Mouse (Mus musculus) heart, embryonic 13.5 days (tissue): Measurements from ENCODE around the gene Pkd2. TPM values are rescaled to one million over a fixed set of nuclear protein-coding genes. Genes with fewer than 3 reads are reported as not detected.
"Not testable (repeated sequence)": the region's sequence is repeated elsewhere in the genome, so short reads cannot be mapped to it uniquely, and the experiment has no call there.

ENCODE experiments used
- ATAC-seq: fragments of 200-750 bp; cut with Nextera tagmentation; 2 replicates; pipeline ENCODE4 v1.8.0; 2017; ENCODE audit warnings: moderate TSS enrichment; ENCODE audit not compliant: insufficient number of reproducible peaks, low FRiP score, low TSS enrichment; ENCODE audit errors: extremely low read depth
- H3K27ac ChIP-seq: fragments of 300-500 bp; sonication (generic); replicated peaks from 2 replicates; pipeline ENCODE4 v1.5.1; 2015; ENCODE audit warnings: moderate library complexity, mild to moderate bottlenecking, inconsistent platforms
- H3K27me3 ChIP-seq: fragments of 300-500 bp; sonication (generic); replicated peaks from 2 replicates; pipeline ENCODE4 v1.6.1; 2015; ENCODE audit warnings: mild to moderate bottlenecking, inconsistent platforms
- H3K36me3 ChIP-seq: fragments of 300-500 bp; sonication (generic); 2 replicates; pipeline ENCODE4 v1.6.1; 2015; ENCODE audit warnings: mild to moderate bottlenecking, inconsistent platforms
- H3K4me1 ChIP-seq: fragments of 300-500 bp; sonication (generic); 2 replicates; pipeline ENCODE4 v1.6.1; 2015; ENCODE audit warnings: inconsistent platforms
- H3K4me2 ChIP-seq: fragments of 300-500 bp; sonication (generic); 2 replicates; pipeline ENCODE4 v1.6.1; 2015; ENCODE audit warnings: inconsistent platforms, mild to moderate bottlenecking, moderate library complexity
- H3K4me3 ChIP-seq: fragments of 300-500 bp; sonication (generic); 2 replicates; pipeline ENCODE4 v1.5.1; 2015; ENCODE audit warnings: moderate library complexity, mild to moderate bottlenecking, inconsistent platforms
- H3K9ac ChIP-seq: fragments of 300-500 bp; sonication (generic); 2 replicates; pipeline ENCODE4 v1.6.1; 2015; ENCODE audit warnings: inconsistent platforms, mild to moderate bottlenecking, moderate library complexity
- H3K9me3 ChIP-seq: fragments of 300-500 bp; sonication (generic); 2 replicates; pipeline ENCODE4 v1.6.1; 2016; ENCODE audit warnings: inconsistent platforms
- WGBS: fragments of 180-500 bp; shearing (Covaris S2); methylation state at CpG from one replicate; pipeline ENCODE4 v1.1.7; 2015; ENCODE audit warnings: mixed read lengths; 5-methylcytosine and 5-hydroxymethylcytosine counted together
- polyA plus RNA-seq: library from polyadenylated mRNA; unstranded; fragments of >200 nt; fragmentation: Nextera tagmentation; extraction: Ambion mirVana; gene quantifications from 2 replicates; pipeline ENCODE4 v1.2.1, GENCODE M21; 2015

Pkd2 gene
- polyA plus RNA-seq, 1 experiment from 2014 or later: 7.9 TPM

GRCm38 (mm10) chr5:104442396-104442795 lies 16.9 kb upstream of the Pkd2 start:
- Histone ChIP-seq H3K4me2 (no peak overlapping the region), H3K36me3 (no peaks in the 10 kb centered on the region), H3K4me3 (no peak overlapping the region), H3K27me3 (peaks cover 2% of the 10 kb centered on the region; the same call in 1 of the 2 replicates), H3K4me1 (no peaks in the 10 kb centered on the region), H3K9me3 (no peaks in the 10 kb centered on the region), H3K27ac (no peak overlapping the region), H3K9ac (no peak overlapping the region)
- WGBS: 66% methylated on average over 6 of the region's 6 CpGs
- no peak for ATAC-seq

GRCm38 (mm10) chr5:104442850-104443249 lies 16.4 kb upstream of the Pkd2 start:
- Histone ChIP-seq H3K4me2 (no peak overlapping the region), H3K27ac (no peak overlapping the region), H3K9me3 (no peaks in the 10 kb centered on the region), H3K27me3 (peaks cover 6% of the 10 kb centered on the region; the same call in 1 of the 2 replicates), H3K36me3 (no peaks in the 10 kb centered on the region), H3K4me1 (no peaks in the 10 kb centered on the region), H3K9ac (no peak overlapping the region), H3K4me3 (no peak overlapping the region)
- WGBS: 58% methylated on average over 1 of the region's 1 CpGs
- no peak for ATAC-seq

- Histone ChIP-seq H3K27me3 (peaks cover 7% of the 10 kb centered on the region; the same call in 1 of the 2 replicates), H3K4me2 (no peak overlapping the region), H3K4me1 (peaks cover 2% of the 10 kb centered on the region; the same call in 1 of the 2 replicates), H3K4me3 (no peak overlapping the region), H3K27ac (no peak overlapping the region), H3K9ac (no peak overlapping the region), H3K36me3 (no peaks in the 10 kb centered on the region), H3K9me3 (no peaks in the 10 kb centered on the region)
- WGBS: 4% methylated on average over 3 of the region's 3 CpGs
- ATAC-seq: no peak; the same call in 1 of the 2 replicates
Measured at GRCm38 (mm10) chr5:104446156-104446555, 13.1 kb upstream of the Pkd2 start.

- not testable (repeated sequence) for H3K27ac ChIP-seq, H3K4me2 ChIP-seq, H3K4me1 ChIP-seq, ATAC-seq, H3K36me3 ChIP-seq, H3K9me3 ChIP-seq, H3K27me3 ChIP-seq, H3K4me3 ChIP-seq, H3K9ac ChIP-seq
- 17% methylated on average over 6 of the region's 6 CpGs for WGBS
Measured at GRCm38 (mm10) chr5:104448346-104448745, 10.9 kb upstream of the Pkd2 start.

GRCm38 (mm10) chr5:104449491-104449890 lies 9.8 kb upstream of the Pkd2 start:
- no peaks in the 10 kb centered on the region for H3K9me3 ChIP-seq
- H3K27me3 ChIP-seq: peaks cover 7% of the 10 kb centered on the region; the same call in 1 of the 2 replicates
- H3K36me3 ChIP-seq: no peaks in the 10 kb centered on the region
- no peak overlapping the region for H3K27ac ChIP-seq
- 45% methylated on average over 3 of the region's 3 CpGs for WGBS
- no peak overlapping the region for H3K4me3 ChIP-seq
- H3K4me1 ChIP-seq: peaks cover 2% of the 10 kb centered on the region; the same call in 1 of the 2 replicates
- no peak for ATAC-seq
- no peak overlapping the region for H3K9ac ChIP-seq
- no peak overlapping the region for H3K4me2 ChIP-seq

GRCm38 (mm10) chr5:104453075-104453474 lies 6.2 kb upstream of the Pkd2 start:
- Histone ChIP-seq H3K4me2 (no peak overlapping the region), H3K4me1 (peaks cover 2% of the 10 kb centered on the region; the same call in 1 of the 2 replicates), H3K9ac (no peak overlapping the region), H3K9me3 (no peaks in the 10 kb centered on the region), H3K4me3 (no peak overlapping the region), H3K27ac (no peak overlapping the region), H3K27me3 (no peaks in the 10 kb centered on the region), H3K36me3 (no peaks in the 10 kb centered on the region)
- WGBS: 44% methylated on average over 1 of the region's 1 CpGs
- no peak for ATAC-seq

GRCm38 (mm10) chr5:104454564-104454963 lies 4.7 kb upstream of the Pkd2 start:
- peaks cover 9% of the 10 kb centered on the region for H3K4me1 ChIP-seq
- no peaks in the 10 kb centered on the region for H3K27me3 ChIP-seq
- H3K9me3 ChIP-seq: no peaks in the 10 kb centered on the region
- H3K27ac ChIP-seq: no peak overlapping the region
- H3K4me3 ChIP-seq: no peak overlapping the region
- ATAC-seq: no peak
- no peaks in the 10 kb centered on the region for H3K36me3 ChIP-seq
- H3K9ac ChIP-seq: no peak overlapping the region
- no peak overlapping the region for H3K4me2 ChIP-seq
- WGBS: 86% methylated on average over 6 of the region's 6 CpGs

- Histone ChIP-seq H3K9me3 (no peaks in the 10 kb centered on the region), H3K27me3 (no peaks in the 10 kb centered on the region), H3K4me3 (peak overlapping the region; percentile 91), H3K36me3 (peaks cover 15% of the 10 kb centered on the region), H3K4me2 (peak overlapping the region; percentile 83), H3K4me1 (peaks cover 31% of the 10 kb centered on the region), H3K27ac (peak overlapping the region; percentile 94), H3K9ac (peak overlapping the region; percentile 97)
- 1% methylated on average over 66 of the region's 82 CpGs for WGBS
- ATAC-seq: peak; percentile 40
Measured at GRCm38 (mm10) chr5:104459706-104460455, 631 bp downstream of the Pkd2 start.

GRCm38 (mm10) chr5:104460456-104460838 lies 1.2 kb downstream of the Pkd2 start:
- H3K4me2 ChIP-seq: peak overlapping the region; percentile 83
- ATAC-seq: no peak
- no peaks in the 10 kb centered on the region for H3K27me3 ChIP-seq
- no peaks in the 10 kb centered on the region for H3K9me3 ChIP-seq
- peaks cover 31% of the 10 kb centered on the region for H3K4me1 ChIP-seq
- H3K27ac ChIP-seq: peak overlapping the region; percentile 94
- peak overlapping the region; percentile 91 for H3K4me3 ChIP-seq
- H3K36me3 ChIP-seq: peaks cover 20% of the 10 kb centered on the region
- WGBS: 27% methylated on average over 3 of the region's 3 CpGs
- peak overlapping the region; percentile 97 for H3K9ac ChIP-seq

- Histone ChIP-seq H3K4me2 (peak overlapping the region; percentile 83), H3K4me1 (peaks cover 33% of the 10 kb centered on the region), H3K9me3 (no peaks in the 10 kb centered on the region), H3K27ac (0 out of 2 replicates have a peak overlapping the region, but pooled peaks have one; percentile 12), H3K27me3 (no peaks in the 10 kb centered on the region), H3K4me3 (peak overlapping the region; percentile 91), H3K36me3 (peaks cover 24% of the 10 kb centered on the region), H3K9ac (peak overlapping the region; percentile 97)
- ATAC-seq: no peak
- 30% methylated on average over 6 of the region's 7 CpGs for WGBS
Measured at GRCm38 (mm10) chr5:104460856-104461255, 1.6 kb downstream of the Pkd2 start.

GRCm38 (mm10) chr5:104465279-104465678 lies 6.0 kb downstream of the Pkd2 start:
- H3K36me3 ChIP-seq: peaks cover 54% of the 10 kb centered on the region
- 0 out of 2 replicates have a peak overlapping the region, but pooled peaks have one; percentile 1 for H3K27ac ChIP-seq
- 70% methylated on average over 8 of the region's 8 CpGs for WGBS

GRCm38 (mm10) chr5:104465731-104466130 lies 6.5 kb downstream of the Pkd2 start:
- Histone ChIP-seq H3K4me1 (peaks cover 18% of the 10 kb centered on the region), H3K9me3 (no peaks in the 10 kb centered on the region), H3K36me3 (peaks cover 58% of the 10 kb centered on the region), H3K4me2 (no peak overlapping the region), H3K4me3 (no peak overlapping the region), H3K27me3 (no peaks in the 10 kb centered on the region), H3K9ac (no peak overlapping the region), H3K27ac (no peak overlapping the region)
- ATAC-seq: no peak
- 87% methylated on average over 12 of the region's 12 CpGs for WGBS

More at GRCm38 (mm10) chr5:104465279-104465678, 6.0 kb downstream of the Pkd2 start:
- H3K27me3 ChIP-seq: no peaks in the 10 kb centered on the region
- no peak overlapping the region for H3K4me3 ChIP-seq
- H3K4me2 ChIP-seq: no peak overlapping the region
- H3K4me1 ChIP-seq: peaks cover 22% of the 10 kb centered on the region
- no peaks in the 10 kb centered on the region for H3K9me3 ChIP-seq
- no peak for ATAC-seq
- no peak overlapping the region for H3K9ac ChIP-seq
